Mouse (Mus musculus) small intestine, adult 2 months (tissue): ENCODE results near the gene Ptprs. TPM values are rescaled to one million over a fixed set of nuclear protein-coding genes. Genes with fewer than 3 reads are reported as not detected.
A peak's percentile ranks its signal among the peaks of the same experiment; 100 is the strongest.

Experiments
- H3K27ac ChIP-seq: fragments of 200-500 bp; 2 replicates; pipeline ENCODE4 v1.5.1; 2012; ENCODE audit warnings: low read depth, low read length, control low read depth, inconsistent platforms; ENCODE audit not compliant: insufficient read depth
- H3K27me3 ChIP-seq: fragments of 200-500 bp; 2 replicates; pipeline ENCODE4 v1.6.1; 2012; ENCODE audit warnings: mild to moderate bottlenecking, moderate library complexity, low read length, inconsistent platforms; ENCODE audit not compliant: control insufficient read depth, insufficient read depth
- H3K36me3 ChIP-seq: fragments of 200-500 bp; 2 replicates; pipeline ENCODE4 v1.6.1; 2012; ENCODE audit warnings: mild to moderate bottlenecking, low read length, control low read depth, inconsistent platforms; ENCODE audit not compliant: control insufficient read depth, insufficient read depth
- H3K4me1 ChIP-seq: fragments of 200-500 bp; 2 replicates; pipeline ENCODE4 v1.6.1; 2012; ENCODE audit warnings: low read length, inconsistent platforms, mixed read lengths; ENCODE audit not compliant: control insufficient read depth, insufficient read depth, insufficient read length
- H3K4me3 ChIP-seq: fragments of 200-500 bp; 2 replicates; pipeline ENCODE4 v1.5.1; 2012; ENCODE audit warnings: low read depth, mild to moderate bottlenecking, control low read depth, inconsistent platforms, low read length, moderate library complexity
- CTCF ChIP-seq: fragments of 200-500 bp; IDR thresholded peaks from 2 replicates; pipeline ENCODE4 v1.5.1; 2012; ENCODE audit warnings: low read depth, mild to moderate bottlenecking, control low read depth, inconsistent platforms, low read length, moderate library complexity, mixed read lengths; ENCODE audit not compliant: insufficient replicate concordance, insufficient read length; ENCODE audit errors: extremely low read depth
- POLR2A ChIP-seq: fragments of 200-500 bp; IDR thresholded peaks from 2 replicates; pipeline ENCODE4 v1.6.1; 2012; ENCODE audit warnings: low read depth, mild to moderate bottlenecking, control low read depth, inconsistent platforms, low read length, moderate library complexity
- WGBS: fragments of 180-500 bp; shearing (Covaris S2); methylation state at CpG from one replicate; pipeline ENCODE4 v1.1.7; 2018; 5-methylcytosine and 5-hydroxymethylcytosine counted together
- polyA plus RNA-seq: library from polyadenylated mRNA; depleted of rRNA; stranded (reverse); fragments of >200 nt; gene quantifications from 2 replicates; pipeline ENCODE4 v1.2.3, GENCODE M21; 2012

Gene Ptprs
- polyA plus RNA-seq, 1 experiment, result 54.1 TPM

DNA sequence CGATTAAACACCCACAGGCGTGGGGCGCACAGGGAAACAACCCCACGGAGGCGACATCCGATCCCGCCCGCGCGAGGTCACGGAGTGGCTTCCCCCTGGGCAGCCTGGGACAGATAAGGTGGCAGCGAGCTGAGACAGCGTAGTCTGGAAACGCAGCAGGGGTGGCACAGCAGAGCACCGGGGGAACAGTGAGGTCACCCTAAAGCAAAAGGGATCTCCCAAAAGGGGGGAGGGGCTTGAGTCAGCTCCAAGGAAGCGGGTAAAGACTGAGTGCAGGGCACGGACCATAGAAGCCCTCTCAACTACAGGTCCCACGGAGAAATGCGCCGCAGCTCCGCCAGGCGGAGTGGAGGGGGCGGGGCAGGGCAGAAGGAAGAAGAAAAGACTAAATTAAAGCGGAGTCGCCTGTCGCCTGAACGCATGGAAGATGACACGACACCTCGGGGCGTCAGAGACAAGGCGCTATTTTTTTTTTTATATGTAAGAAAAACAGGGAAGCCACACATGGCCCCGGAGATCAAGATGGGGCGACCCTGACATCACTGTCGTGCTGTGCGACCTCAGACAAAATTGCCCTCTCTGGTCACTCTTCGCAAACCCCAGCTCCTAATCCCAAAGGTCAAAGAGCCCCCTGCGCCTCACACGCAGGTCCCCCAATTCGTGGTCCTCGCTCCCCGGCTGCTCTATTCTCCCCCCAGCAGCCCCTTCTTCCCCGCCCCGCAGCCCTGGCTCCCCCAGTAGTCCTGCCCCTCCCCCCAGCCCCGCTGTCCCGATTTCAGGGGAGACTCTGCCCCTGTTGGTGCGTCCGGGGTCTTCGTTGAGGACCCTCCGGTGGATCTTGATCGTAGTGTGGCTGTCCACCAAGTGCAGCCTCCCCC is 3.3 kb downstream of the Ptprs start:
- no peak for TF ChIP-seq POLR2A
- peak; percentile 23; the same call in 1 of the 2 replicates for TF ChIP-seq CTCF
- Histone ChIP-seq H3K4me1 (peaks cover 26% of the 10 kb centered on the region), H3K27ac (no peak overlapping the region), H3K27me3 (peaks cover 57% of the 10 kb centered on the region), H3K4me3 (peak overlapping the region; percentile 66), H3K36me3 (no peaks in the 10 kb centered on the region)
- WGBS, result 2% methylated on average over 50 of the region's 50 CpGs

DNA sequence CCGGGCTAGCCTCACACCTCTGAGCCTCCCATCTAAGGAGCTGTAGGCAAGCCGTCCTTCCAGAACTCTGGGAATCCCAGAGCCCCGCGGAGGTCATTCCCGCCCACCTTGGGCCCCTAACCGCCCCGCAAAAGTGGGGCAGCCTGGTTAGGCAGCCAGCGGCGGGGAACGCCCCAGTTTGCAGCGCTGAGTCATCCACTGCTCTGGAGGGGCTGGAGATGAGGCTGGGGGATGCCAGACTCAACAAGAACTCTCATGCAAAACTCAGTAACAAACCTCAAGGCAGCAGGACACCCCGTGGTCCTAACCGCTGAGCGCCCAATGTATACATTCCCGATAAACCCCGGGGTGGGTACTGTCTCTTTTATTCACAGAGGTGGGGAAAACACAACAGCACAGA is 4.2 kb downstream of the Ptprs start:
- TF ChIP-seq POLR2A (no peak), CTCF (no peak)
- H3K4me3 ChIP-seq, result peak overlapping the region; percentile 66
- WGBS, result 18% methylated on average over 16 of the region's 16 CpGs
- no peak overlapping the region for H3K27ac ChIP-seq
- H3K4me1 ChIP-seq, result peaks cover 26% of the 10 kb centered on the region
- H3K36me3 ChIP-seq, result no peaks in the 10 kb centered on the region
- H3K27me3 ChIP-seq, result peaks cover 53% of the 10 kb centered on the region

DNA sequence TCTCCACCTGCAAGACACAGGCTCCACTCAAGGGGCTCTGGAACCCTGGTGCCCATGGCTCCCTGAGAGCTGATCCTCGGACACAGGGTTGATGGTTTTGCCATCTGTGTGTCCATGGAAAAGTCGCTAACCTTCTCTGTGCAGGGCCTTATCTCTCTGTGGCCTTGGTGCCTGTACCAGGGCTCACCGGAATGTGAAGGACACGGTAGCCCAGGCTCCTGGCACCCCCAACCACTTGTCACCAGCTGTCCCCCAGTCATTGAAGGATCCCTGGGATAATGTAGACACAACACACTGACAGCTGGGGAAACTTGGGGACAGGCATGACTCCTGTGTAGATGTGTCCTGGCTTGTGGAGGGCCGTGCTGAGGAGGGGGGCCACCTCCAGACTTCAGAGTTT is 5.1 kb downstream of the Ptprs start:
- Histone ChIP-seq H3K4me3 (no peak overlapping the region), H3K36me3 (no peaks in the 10 kb centered on the region), H3K27me3 (peaks cover 46% of the 10 kb centered on the region), H3K27ac (no peak overlapping the region), H3K4me1 (peaks cover 26% of the 10 kb centered on the region)
- TF ChIP-seq POLR2A (no peak), CTCF (no peak)
- WGBS, result 71% methylated on average over 5 of the region's 5 CpGs

DNA sequence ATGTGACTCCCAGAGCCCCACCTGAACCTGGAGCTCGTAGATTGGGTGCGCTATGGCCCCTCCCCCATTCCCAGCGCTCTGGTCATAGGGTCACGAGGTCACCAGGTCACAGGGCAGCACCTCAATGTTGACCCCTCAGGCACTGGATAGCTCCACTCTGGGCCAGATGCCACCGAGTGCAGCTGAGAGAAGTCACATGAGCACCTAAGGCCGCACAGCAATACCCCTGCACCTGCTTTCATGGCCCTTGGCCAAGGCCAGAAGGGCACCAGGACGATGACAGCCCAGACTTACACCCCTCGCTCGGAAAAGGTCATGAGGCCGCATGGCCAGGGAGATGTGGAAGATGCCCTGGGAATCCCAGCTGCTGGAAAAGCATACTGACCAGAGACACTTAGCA is 5.7 kb downstream of the Ptprs start:
- 24% methylated on average over 10 of the region's 10 CpGs for WGBS
- TF ChIP-seq POLR2A (no peak), CTCF (no peak)
- no peak overlapping the region for H3K27ac ChIP-seq
- H3K36me3 ChIP-seq, result no peaks in the 10 kb centered on the region
- peaks cover 40% of the 10 kb centered on the region for H3K27me3 ChIP-seq
- no peak overlapping the region for H3K4me3 ChIP-seq
- H3K4me1 ChIP-seq, result peaks cover 22% of the 10 kb centered on the region

DNA sequence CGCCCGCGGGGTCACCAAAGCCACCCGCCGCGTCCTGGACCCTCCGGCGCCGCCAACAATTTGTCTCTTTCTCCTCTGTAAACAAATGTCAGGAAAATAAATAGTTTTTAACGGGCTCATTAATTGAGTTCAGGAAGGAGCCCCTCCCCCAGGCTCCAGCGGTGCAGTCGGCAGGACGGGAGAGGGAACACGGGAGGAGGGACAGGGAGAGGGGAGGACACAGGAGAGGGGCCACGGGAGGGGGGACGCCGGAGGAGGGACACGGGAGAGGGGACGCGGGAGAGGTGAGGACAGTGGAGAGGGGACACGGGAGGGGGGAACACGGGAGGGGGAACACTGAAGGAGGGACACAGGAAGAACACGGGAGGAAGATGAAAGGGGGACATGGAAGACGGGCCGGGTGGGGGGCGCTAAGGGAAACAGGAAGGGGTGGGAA is 6.3 kb downstream of the Ptprs start:
- Histone ChIP-seq H3K27ac (no peak overlapping the region), H3K4me3 (peak overlapping the region; percentile 16; the same call in 1 of the 2 replicates)

DNA sequence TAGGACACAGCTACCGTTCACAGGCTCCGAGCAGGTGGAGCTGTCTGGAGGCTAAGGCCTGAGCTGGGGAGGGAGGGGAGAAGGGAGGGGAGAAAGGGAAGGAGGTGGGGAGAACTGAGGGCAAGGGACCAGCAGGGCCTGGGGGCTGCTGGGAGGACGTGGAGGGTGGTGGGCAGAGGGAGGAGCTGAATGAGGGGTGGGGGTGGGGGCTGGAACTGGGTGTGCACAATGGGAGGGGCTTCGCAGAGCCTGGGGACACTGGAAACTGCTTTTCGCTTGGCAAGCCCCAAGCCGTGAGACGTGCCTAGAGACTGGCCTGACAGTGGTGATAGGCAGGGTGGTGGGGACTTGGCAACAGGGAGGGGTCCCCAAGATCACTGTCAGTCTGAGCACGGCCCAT is 7.0 kb downstream of the Ptprs start:
- H3K4me3 ChIP-seq, result 0 out of 2 replicates have a peak overlapping the region, but pooled peaks have one; percentile 2
- peaks cover 27% of the 10 kb centered on the region for H3K27me3 ChIP-seq
- 58% methylated on average over 8 of the region's 8 CpGs for WGBS
- peaks cover 21% of the 10 kb centered on the region for H3K4me1 ChIP-seq
- TF ChIP-seq CTCF (no peak), POLR2A (no peak)
- no peaks in the 10 kb centered on the region for H3K36me3 ChIP-seq
- no peak overlapping the region for H3K27ac ChIP-seq

More for the DNA sequence above, 6.3 kb downstream of the Ptprs start:
- peaks cover 35% of the 10 kb centered on the region for H3K27me3 ChIP-seq
- H3K4me1 ChIP-seq, result peaks cover 18% of the 10 kb centered on the region
- 21% methylated on average over 26 of the region's 26 CpGs for WGBS
- TF ChIP-seq CTCF, result no peak
- no peak for TF ChIP-seq POLR2A
- no peaks in the 10 kb centered on the region for H3K36me3 ChIP-seq

DNA sequence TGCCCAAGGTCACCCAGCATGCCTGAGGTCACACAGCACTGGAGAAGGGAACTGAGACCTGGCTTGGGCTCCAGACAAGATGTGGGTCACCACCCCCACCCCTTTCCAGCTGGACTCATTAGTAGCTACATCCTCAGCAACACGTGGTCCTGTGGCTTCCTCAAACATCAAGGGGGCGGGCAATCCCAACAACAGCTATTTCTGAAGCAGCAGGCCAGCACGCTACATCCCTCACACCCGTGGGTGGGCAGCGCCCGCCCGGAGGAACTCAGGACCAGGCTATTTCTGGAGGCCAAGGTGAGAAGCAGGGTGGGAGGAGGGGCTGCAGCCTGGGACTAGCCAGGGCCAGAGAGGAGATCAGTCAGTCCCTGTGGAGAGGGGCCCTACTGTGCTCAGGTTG is 7.4 kb downstream of the Ptprs start:
- Histone ChIP-seq H3K27ac (no peak overlapping the region), H3K4me1 (peaks cover 17% of the 10 kb centered on the region), H3K27me3 (peaks cover 23% of the 10 kb centered on the region), H3K4me3 (0 out of 2 replicates have a peak overlapping the region, but pooled peaks have one; percentile 2), H3K36me3 (no peaks in the 10 kb centered on the region)
- 63% methylated on average over 7 of the region's 7 CpGs for WGBS
- TF ChIP-seq POLR2A (no peak), CTCF (no peak)

DNA sequence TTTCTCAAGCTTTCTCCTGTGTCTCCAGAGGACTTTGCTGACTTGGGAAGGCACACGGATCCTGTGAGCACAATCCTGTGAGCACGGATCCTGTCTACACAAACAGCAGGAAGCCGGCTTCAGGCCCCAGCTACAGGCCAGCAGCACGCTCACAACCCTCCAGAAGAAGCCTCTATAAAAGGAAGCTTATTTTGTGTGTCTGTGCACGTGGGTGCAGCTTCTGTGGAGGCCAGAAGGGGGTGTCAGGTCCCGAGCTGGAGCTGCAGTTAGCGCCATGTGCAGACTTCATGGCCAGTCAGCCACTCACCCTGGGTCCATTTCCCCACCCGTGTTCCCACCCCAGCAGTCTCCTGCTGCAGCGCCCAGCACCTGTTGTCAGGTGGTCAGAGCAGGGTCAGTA is 7.9 kb downstream of the Ptprs start:
- H3K4me1 ChIP-seq, result peaks cover 15% of the 10 kb centered on the region
- TF ChIP-seq CTCF, result no peak
- TF ChIP-seq POLR2A, result no peak
- no peak overlapping the region for H3K27ac ChIP-seq

More for the DNA sequence above, 7.9 kb downstream of the Ptprs start:
- Histone ChIP-seq H3K27me3 (peaks cover 18% of the 10 kb centered on the region), H3K4me3 (no peak overlapping the region), H3K36me3 (no peaks in the 10 kb centered on the region)
- 94% methylated on average over 9 of the region's 9 CpGs for WGBS
